Mouse (Mus musculus) lung, postnatal 0 days (tissue): ENCODE data around the gene Carmil1.

Experiments used
- CTCF ChIP-seq: IDR thresholded peaks from 2 replicates; pipeline ENCODE4 v1.5.1; 2016; ENCODE audit warnings: antibody characterized with exemption, mild to moderate bottlenecking
- EP300 ChIP-seq: IDR thresholded peaks from 2 replicates; pipeline ENCODE4 v1.6.1; 2016; ENCODE audit warnings: antibody characterized with exemption, mild to moderate bottlenecking, control low read depth

DNA sequence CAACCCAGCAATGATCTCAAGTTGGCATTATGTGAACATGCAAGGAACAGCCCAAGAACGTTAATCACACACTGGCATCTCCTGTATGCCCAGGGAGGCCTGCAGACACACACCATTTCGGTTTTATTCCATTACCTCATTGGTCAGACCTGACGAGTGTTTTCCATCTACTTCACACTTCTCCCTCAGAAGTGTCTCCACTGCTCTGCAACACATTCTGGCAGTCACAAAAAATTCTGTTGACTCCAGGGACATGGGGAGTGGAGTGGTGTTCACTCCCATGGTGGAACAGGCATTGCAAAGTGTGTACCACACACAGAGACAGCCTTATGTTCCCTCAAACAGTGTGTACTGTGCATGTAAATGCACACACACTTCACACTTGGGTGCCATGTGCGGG is 40.2 kb downstream of the Carmil1 start:
- TF ChIP-seq CTCF (no peak), EP300 (peak; percentile 77)
